Mouse (Mus musculus): ENCODE measurements at regions not wholly inside any gene's neighbourhood (a gene's known extent, or its start where the extent isn't known, plus 50 kb on each side); places are given as distances from the start of the nearest gene placed in this dataset.
A peak's percentile ranks its signal among the peaks of the same experiment; 100 is the strongest.

DNA sequence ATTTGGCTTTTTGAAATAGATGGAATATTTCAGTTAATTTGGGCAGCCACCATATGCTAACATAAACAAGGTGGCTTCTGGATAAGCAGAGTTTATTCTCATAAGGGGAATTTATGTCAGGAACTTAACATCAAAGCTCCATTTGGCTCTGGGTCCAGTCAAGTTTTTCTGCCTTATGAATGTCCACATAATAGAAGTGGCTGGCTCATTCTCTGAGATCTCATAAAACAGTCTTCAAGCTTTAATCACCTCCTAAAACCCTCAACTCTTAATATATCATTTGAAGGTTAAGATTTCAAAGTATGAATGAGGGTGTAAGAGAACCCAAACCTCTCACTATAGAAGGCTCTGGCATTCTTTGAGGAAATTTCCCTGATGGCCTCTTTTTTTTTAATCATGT lies 1361.0 kb downstream of the Efna5 start:
- no peak for DNase-seq (ENCODE audit: low spot score in 2 of 2)

DNA sequence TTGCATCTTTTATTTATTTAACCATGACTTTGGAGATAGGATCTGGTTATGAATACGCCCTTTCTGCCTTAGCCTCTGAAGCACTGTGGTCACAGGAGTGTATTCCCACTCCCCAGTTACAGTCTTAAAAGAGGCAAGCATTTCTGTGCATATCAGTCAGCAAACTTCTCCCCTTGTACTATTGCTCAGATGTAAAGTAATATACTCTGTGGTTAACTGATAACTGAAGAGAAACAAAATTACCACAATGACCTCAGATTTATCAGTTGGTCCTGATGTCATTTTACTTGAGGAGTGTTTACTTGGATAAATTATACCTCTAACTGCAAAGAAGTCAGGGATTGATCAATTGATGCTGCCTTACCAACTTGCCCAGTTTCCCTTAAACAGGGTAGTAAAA lies 1366.1 kb downstream of the Efna5 start:
- no peak for DNase-seq (ENCODE audit: low spot score in 2 of 2)

DNA sequence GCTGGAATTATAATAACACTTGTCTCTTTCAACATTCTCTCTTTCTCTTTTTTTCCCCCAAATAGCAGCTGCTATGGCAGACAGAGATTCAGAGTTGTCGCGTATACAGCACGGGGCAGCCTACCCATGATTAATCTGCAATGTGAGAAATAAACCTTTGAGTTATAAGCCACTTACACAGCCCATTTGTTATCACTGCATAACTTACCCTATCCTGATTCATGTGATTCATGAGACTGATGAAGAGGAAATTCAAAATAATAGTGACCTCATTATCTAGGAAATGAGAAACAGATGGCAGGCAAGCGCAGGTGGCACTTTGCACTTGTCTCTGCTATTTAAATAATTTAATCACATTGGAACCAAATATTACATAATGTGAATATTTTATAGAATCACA lies 1367.7 kb downstream of the Efna5 start:
- peak in 1 of 2 experiments; percentile 2 for DNase-seq (ENCODE audit: low spot score in 2 of 2)

DNA sequence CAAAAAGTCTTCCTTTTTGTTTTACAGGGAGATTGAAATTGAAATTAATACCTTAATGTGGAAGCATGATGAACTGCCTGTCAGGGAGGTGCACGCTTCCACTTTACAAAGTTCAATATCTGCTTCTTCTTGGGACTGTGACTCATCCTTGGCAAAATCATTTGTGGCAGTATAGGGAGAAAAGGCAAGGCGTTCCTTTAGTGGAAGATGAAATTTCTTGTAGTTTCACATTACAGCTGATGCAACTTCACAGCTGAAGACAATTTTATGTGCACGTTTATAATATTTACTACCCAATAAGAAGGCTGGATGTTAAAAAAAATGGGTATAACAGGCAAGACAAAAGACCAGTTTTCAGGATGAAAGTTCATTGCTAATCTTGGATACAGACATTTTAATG lies 1385.9 kb downstream of the Efna5 start:
- DNase-seq (ENCODE audit: low spot score in 2 of 2): no peak

DNA sequence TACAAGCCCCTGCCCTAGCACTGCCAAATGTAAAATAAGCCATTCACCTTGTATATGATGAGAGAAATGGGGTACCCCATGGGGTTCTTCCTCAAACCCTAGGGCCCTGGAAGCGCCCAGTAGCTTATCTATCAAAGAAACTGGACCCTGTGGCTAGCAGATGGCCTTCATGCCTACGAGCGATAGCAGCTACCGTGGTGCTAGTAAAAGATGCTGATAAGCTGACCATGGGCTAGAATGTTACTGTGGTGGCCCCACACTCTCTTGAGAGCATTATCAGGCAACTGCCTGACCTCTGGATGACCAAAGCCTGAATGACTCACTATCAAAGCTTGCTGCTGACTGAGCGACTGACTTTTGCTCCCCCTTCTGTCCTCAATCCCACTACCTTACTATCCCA lies 1403.7 kb downstream of the Efna5 start:
- DNase-seq (ENCODE audit: low spot score in 2 of 2): no peak

DNA sequence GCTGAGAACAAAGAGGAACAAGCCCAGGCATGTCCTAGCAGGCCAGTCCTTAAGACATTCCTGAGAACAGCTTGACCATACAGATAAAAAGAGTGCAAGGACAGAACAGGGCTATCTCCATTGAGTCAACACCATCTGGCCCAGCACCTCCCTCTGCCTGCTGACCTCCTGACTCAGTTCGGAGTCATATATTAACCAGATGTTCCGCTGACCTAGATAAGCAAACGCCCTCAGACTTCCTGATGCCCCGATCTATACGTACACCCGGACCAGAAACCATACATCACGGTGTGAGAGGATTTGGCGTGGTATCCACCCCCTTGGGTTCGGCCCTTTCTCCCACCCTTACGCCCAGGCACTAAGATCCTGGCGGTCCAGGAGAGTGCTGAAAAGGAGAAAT lies 1406.7 kb downstream of the Efna5 start:
- no peak for DNase-seq (ENCODE audit: low spot score in 2 of 2)

DNA sequence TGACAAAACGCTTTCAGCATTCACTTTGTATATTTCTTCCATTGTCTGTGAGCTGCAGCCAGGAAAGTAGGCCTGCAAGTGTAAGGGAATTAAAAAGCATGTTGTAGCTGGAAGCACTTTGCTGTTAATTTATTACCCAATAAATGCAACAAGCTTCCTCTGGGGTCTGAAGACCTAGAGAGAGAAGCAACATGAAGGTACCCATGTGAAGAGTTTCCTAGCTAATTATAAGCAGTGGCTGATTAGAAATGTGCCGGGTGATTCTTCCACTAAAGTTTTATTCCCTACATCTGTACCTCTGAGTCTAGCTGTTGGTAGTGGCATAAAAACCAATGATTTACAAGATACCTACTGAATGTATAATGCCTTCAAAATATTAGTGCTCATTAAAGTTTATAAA lies 1428.2 kb downstream of the Efna5 start:
- no peak for DNase-seq (ENCODE audit: low spot score in 2 of 2)

DNA sequence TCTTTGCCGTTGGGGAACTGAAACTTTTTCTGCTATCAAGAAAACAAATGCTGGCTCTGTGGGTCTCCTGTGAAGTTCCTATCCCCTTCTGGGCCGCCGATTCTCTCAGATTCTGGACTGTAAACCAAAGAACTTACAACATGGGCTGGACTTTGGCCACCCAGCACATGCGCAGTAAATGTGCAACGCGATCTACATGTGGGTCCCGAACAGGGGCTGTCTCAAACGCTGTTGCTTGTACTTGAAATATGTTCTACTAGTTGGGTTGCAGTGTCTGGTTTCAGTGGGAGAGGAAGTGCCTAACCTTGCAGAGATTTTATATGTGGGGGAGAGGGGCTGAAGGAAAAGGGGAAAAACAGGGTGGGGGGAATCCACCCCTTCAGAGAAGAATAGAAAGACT lies 1454.3 kb downstream of the Efna5 start:
- DNase-seq (ENCODE audit: low spot score in 2 of 2): no peak

All from layer of hippocampus, postnatal 14 days (tissue).